Mouse (Mus musculus): Measurements from ENCODE around the gene Card10. TPM values are rescaled to one million over a fixed set of nuclear protein-coding genes. Genes with fewer than 3 reads are reported as not detected.

Card10 gene
- polyA plus RNA-seq, 1 experiment = 0.73 TPM

DNA sequence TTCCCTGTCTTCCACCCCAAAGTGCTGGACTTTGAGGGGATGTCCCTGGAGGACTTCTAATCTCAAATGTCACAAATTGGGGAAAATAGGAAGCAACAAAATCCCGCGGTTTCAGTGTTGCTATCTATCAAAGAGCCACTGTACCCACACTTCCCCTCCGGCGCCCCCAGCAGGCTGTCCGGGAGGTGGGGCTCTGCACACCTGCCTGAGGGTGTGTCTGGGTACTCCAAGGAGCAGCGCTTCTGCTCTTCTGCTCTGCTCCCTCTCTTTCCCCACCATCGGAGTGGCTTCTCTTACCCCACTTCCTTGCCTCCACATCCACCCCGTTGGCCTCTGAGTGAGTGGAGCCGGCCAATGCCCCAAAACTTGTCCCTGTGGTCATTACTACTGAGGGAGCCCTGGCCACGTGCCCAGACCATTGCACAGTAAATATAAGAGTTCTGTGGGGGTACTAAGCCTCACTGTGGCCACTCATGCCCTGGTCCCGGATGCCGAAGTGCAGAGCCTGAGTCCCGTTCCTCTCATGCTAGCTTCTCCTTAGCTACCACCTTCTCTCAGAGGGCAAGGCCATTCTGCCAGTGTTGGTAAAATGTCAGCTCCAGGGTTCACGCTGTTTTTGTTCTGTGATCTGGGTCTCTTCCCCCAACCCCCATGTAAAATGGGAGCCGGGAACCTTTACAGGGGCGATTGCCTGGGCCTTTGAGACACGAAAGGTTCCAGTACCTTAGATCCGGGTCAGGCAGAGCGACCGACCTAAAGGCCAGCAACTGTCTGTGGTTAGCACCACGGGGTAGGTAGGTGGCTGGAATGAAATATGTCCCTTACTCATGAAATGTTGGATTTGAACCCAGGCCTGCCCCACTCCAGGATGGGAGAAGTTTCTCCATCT, 41.0 kb upstream of the Card10 start:
- Histone ChIP-seq H3K36me3 (ENCODE audit: control insufficient read depth, insufficient read depth) (peaks cover 34% of the 10 kb centered on the region), H3ac (ENCODE audit: control insufficient read depth, insufficient read length, low read depth) (peak overlapping the region; percentile 89), H3K27me3 (ENCODE audit: control insufficient read depth, insufficient read depth, insufficient read length) (no peaks in the 10 kb centered on the region), H3K79me2 (ENCODE audit: control insufficient read depth, insufficient read depth) (peaks cover 57% of the 10 kb centered on the region), H3K4me3 (ENCODE audit: insufficient read depth, poor library complexity, severe bottlenecking) (peak overlapping the region; percentile 60), H3K79me3 (ENCODE audit: low read depth) (peaks cover 44% of the 10 kb centered on the region)
- TF ChIP-seq CTCF (IDR thresholded peaks at IDR 0.05; ENCODE audit: control insufficient read depth, insufficient read depth, insufficient read length) (peak; percentile 25), USF1 (IDR thresholded peaks at IDR 0.05; ENCODE audit: low read depth) (peak; percentile 73), CEBPB (IDR thresholded peaks at IDR 0.05; ENCODE audit: low read depth) (no peak), MAX (IDR thresholded peaks at IDR 0.05) (peak; percentile 44), FOSL1 (IDR thresholded peaks at IDR 0.05; ENCODE audit: insufficient read depth, low read length, poor library complexity, severe bottlenecking) (no peak)

DNA sequence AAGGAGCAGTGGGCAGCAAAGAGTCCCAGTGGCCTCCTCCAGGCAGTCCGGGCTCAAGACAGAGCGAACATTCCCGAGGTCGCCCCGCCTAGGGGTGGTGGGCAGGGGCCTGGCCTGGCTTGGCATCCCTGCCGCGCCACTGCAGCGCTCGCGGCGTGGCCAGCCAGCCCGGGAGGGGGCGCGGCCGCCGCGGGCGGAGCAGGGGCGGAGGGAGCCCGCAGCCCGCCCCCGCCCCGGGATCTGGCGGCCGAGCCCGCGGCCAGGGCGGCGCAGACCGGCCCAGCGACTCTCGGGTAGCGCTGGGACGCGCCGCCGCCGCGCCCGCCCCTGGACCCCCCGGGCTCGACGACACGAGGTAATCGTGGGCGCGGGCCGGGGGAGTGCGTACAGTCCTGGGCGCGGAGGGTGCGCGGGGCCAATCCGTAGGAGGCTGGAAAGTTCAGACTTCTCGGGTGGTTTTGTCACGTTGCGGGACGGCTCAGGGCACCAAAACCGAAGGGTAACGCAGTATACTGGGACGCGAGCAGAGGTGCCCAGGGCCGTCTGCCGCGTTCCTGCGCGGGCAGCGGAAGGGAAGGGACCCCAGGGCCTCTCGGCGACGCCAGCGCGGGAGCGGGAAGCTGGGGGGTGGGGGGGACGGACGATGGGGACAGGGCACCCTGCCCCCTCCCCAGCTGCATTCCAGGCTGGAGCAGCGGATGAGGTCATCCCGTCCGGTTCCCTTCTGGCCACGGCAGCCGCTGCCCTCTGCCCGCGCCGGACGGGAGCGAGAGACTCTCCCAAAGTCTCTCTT, 39.7 kb upstream of the Card10 start, which contains the start of gene Cdc42ep1:
Gene Cdc42ep1, plus strand, starts transcription at position 254 of the 793 bp plus-strand sequence.
- Histone ChIP-seq H3K79me3 (ENCODE audit: low read depth) (peaks cover 43% of the 10 kb centered on the region), H3K79me2 (ENCODE audit: control insufficient read depth, insufficient read depth) (peaks cover 50% of the 10 kb centered on the region), H3K36me3 (ENCODE audit: control insufficient read depth, insufficient read depth) (peaks cover 21% of the 10 kb centered on the region), H3K27me3 (ENCODE audit: control insufficient read depth, insufficient read depth, insufficient read length) (no peaks in the 10 kb centered on the region), H3K4me3 (ENCODE audit: insufficient read depth, poor library complexity, severe bottlenecking) (peak within 1 kb of the TSS; percentile 60), H3ac (ENCODE audit: control insufficient read depth, insufficient read length, low read depth) (peak within 1 kb of the TSS; percentile 89)
- no peak for TF ChIP-seq CEBPB (IDR thresholded peaks at IDR 0.05; ENCODE audit: low read depth)
- TF ChIP-seq MAX (IDR thresholded peaks at IDR 0.05) = peak; percentile 41

DNA sequence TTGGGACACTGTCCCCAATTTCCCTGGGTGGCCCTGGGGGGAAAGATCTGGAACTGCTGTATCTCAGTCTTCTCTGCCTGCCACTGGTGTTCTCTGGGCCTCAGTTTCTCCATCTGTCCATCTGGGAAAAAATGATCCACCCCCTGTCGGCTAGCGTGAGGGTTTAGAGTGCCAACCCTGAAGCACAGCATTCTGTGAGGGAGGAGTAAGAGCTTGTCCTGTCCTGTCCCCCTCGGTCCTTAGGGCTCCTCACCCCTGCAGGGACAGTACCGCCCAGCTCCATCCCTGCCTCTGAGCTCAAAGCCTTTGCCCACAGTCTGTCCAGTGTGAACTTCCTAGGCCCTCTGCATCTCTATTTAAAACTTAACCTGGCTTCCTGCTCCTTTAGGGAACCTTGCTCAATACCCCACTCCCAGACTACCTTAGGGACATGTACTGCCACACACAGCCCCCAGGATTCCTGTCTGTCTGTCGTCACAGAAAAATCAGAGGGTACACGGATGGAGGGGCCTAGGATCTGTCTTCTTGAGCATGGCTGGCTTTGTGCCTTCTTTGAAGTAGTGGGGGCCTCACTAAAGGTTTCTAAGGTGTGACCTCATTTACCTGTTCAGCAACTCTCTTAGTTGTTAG, 38.4 kb upstream of the Card10 start:
- TF ChIP-seq FOSL1 (IDR thresholded peaks at IDR 0.05; ENCODE audit: insufficient read depth, low read length, poor library complexity, severe bottlenecking) (no peak), CTCF (IDR thresholded peaks at IDR 0.05; ENCODE audit: control insufficient read depth, insufficient read depth, insufficient read length) (no peak), MYOD1 (IDR thresholded peaks at IDR 0.05; ENCODE audit: control insufficient read depth, insufficient read length, low read depth) (no peak), CEBPB (IDR thresholded peaks at IDR 0.05; ENCODE audit: low read depth) (no peak), USF1 (IDR thresholded peaks at IDR 0.05; ENCODE audit: low read depth) (no peak), MYOG (IDR thresholded peaks at IDR 0.05; ENCODE audit: control insufficient read depth, extremely low read depth, insufficient read length) (no peak), MAX (IDR thresholded peaks at IDR 0.05) (no peak)
- Histone ChIP-seq H3ac (ENCODE audit: control insufficient read depth, insufficient read length, low read depth) (no peak overlapping the region), H3K27me3 (ENCODE audit: control insufficient read depth, insufficient read depth, insufficient read length) (no peaks in the 10 kb centered on the region), H3K79me2 (ENCODE audit: control insufficient read depth, insufficient read depth) (peaks cover 37% of the 10 kb centered on the region), H3K36me3 (ENCODE audit: control insufficient read depth, insufficient read depth) (peaks cover 8% of the 10 kb centered on the region), H3K79me3 (ENCODE audit: low read depth) (peaks cover 31% of the 10 kb centered on the region), H3K4me3 (ENCODE audit: insufficient read depth, poor library complexity, severe bottlenecking) (no peak overlapping the region)

DNA sequence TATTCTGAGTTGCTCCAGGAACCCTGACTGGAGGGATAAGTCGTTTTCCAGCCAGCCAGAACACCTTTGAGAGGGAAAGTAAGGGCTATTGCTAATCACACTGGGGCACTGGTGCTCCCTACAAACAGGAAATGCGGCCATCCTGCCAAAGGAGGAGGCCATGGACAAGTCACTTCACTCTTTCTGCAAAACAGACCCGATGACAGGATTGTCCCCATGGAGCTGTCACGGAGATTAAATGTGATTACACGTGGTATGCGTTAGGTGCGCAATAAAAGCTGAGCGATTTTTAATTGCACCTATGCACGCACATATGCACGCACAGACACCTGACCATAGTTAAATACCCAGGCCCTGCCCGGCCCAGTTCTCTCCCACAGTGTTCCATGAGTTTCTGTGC, 37.9 kb upstream of the Card10 start:
- Histone ChIP-seq H3K4me3 (ENCODE audit: insufficient read depth, poor library complexity, severe bottlenecking) (no peak overlapping the region), H3K36me3 (ENCODE audit: control insufficient read depth, insufficient read depth) (peaks cover 3% of the 10 kb centered on the region), H3K79me3 (ENCODE audit: low read depth) (peaks cover 26% of the 10 kb centered on the region), H3K79me2 (ENCODE audit: control insufficient read depth, insufficient read depth) (peaks cover 32% of the 10 kb centered on the region), H3ac (ENCODE audit: control insufficient read depth, insufficient read length, low read depth) (no peak overlapping the region), H3K27me3 (ENCODE audit: control insufficient read depth, insufficient read depth, insufficient read length) (no peaks in the 10 kb centered on the region)
- no peak for TF ChIP-seq MYOD1 (IDR thresholded peaks at IDR 0.05; ENCODE audit: control insufficient read depth, insufficient read length, low read depth)
- TF ChIP-seq FOSL1 (IDR thresholded peaks at IDR 0.05; ENCODE audit: insufficient read depth, low read length, poor library complexity, severe bottlenecking) = no peak
- TF ChIP-seq USF1 (IDR thresholded peaks at IDR 0.05; ENCODE audit: low read depth) = no peak
- TF ChIP-seq CTCF (IDR thresholded peaks at IDR 0.05; ENCODE audit: control insufficient read depth, insufficient read depth, insufficient read length) = no peak
- TF ChIP-seq CEBPB (IDR thresholded peaks at IDR 0.05; ENCODE audit: low read depth) = no peak
- TF ChIP-seq MYOG (IDR thresholded peaks at IDR 0.05; ENCODE audit: control insufficient read depth, extremely low read depth, insufficient read length) = no peak
- no peak for TF ChIP-seq MAX (IDR thresholded peaks at IDR 0.05)

DNA sequence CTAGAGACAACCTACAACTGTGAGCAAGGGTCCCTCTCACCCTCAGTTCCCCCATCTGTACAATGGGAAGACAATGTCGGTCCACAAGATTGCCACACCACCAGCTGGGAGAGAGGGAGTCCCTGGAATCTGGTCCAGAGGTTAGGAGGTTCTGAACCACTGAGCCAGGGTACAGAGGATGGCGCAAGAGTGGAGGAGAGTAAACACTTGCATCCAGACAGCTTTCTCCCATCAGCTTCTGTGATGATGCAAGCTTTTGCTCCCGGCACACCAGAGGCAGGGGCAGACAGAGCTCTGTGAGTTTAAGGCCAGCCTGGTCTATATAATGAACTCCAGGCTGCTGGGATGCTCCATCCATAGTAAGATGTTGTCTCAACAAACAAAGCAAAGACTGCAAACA, 37.4 kb upstream of the Card10 start:
- no peaks in the 10 kb centered on the region for H3K36me3 ChIP-seq (ENCODE audit: control insufficient read depth, insufficient read depth)
- no peaks in the 10 kb centered on the region for H3K27me3 ChIP-seq (ENCODE audit: control insufficient read depth, insufficient read depth, insufficient read length)
- H3K79me3 ChIP-seq (ENCODE audit: low read depth) = peaks cover 21% of the 10 kb centered on the region
- H3K4me3 ChIP-seq (ENCODE audit: insufficient read depth, poor library complexity, severe bottlenecking) = no peak overlapping the region
- no peak for TF ChIP-seq MYOD1 (IDR thresholded peaks at IDR 0.05; ENCODE audit: control insufficient read depth, insufficient read length, low read depth)
- no peak for TF ChIP-seq MYOG (IDR thresholded peaks at IDR 0.05; ENCODE audit: control insufficient read depth, extremely low read depth, insufficient read length)
- no peak for TF ChIP-seq CTCF (IDR thresholded peaks at IDR 0.05; ENCODE audit: control insufficient read depth, insufficient read depth, insufficient read length)
- no peak for TF ChIP-seq USF1 (IDR thresholded peaks at IDR 0.05; ENCODE audit: low read depth)
- peak; percentile 68 for TF ChIP-seq CEBPB (IDR thresholded peaks at IDR 0.05; ENCODE audit: low read depth)
- H3ac ChIP-seq (ENCODE audit: control insufficient read depth, insufficient read length, low read depth) = no peak overlapping the region
- peaks cover 27% of the 10 kb centered on the region for H3K79me2 ChIP-seq (ENCODE audit: control insufficient read depth, insufficient read depth)

All from C2C12 (cell line).